Mouse (Mus musculus) olfactory bulb, adult 2 months (tissue): Measurements from ENCODE around the gene Nip7. TPM values are rescaled to one million over a fixed set of nuclear protein-coding genes. Genes with fewer than 3 reads are reported as not detected.
"Not testable (repeated sequence)": the region's sequence is repeated elsewhere in the genome, so short reads cannot be mapped to it uniquely, and the experiment has no call there.

Experiments used
- H3K27ac ChIP-seq: fragments of 200-500 bp; 2 replicates; pipeline ENCODE4 v1.5.1; 2012; ENCODE audit warnings: low read depth, low read length; ENCODE audit not compliant: insufficient read depth
- H3K4me1 ChIP-seq: fragments of 200-500 bp; 2 replicates; pipeline ENCODE4 v1.6.1; 2012; ENCODE audit warnings: low read length; ENCODE audit not compliant: control insufficient read depth, insufficient read depth
- H3K4me3 ChIP-seq: fragments of 200-500 bp; 2 replicates; pipeline ENCODE4 v1.5.1; 2012; ENCODE audit warnings: mild to moderate bottlenecking, low read depth, low read length, moderate library complexity; ENCODE audit not compliant: insufficient read depth
- CTCF ChIP-seq: fragments of 200-500 bp; IDR thresholded peaks from 2 replicates; pipeline ENCODE4 v1.5.1; 2012; ENCODE audit warnings: low read depth, mild to moderate bottlenecking, low read length, moderate library complexity; ENCODE audit not compliant: insufficient read depth
- POLR2A ChIP-seq: fragments of 200-500 bp; IDR thresholded peaks from 2 replicates; pipeline ENCODE4 v1.6.1; 2012; ENCODE audit warnings: mild to moderate bottlenecking, low read depth, low read length, moderate library complexity; ENCODE audit not compliant: insufficient read depth
- WGBS: fragments of 180-500 bp; shearing (Covaris S2); methylation state at CpG from one replicate; pipeline ENCODE4 v1.1.7; 2018; 5-methylcytosine and 5-hydroxymethylcytosine counted together
- polyA plus RNA-seq: library from polyadenylated mRNA; stranded (reverse); fragments of >200 nt; gene quantifications from 2 replicates; pipeline ENCODE4 v1.2.4, GENCODE M21; 2012; ENCODE audit warnings: low replicate concordance; ENCODE audit not compliant: missing spikeins, insufficient read depth, insufficient read length

The Nip7 gene
- polyA plus RNA-seq, 1 experiment, result not detected

- H3K27ac ChIP-seq, result no peak overlapping the region
- no peak overlapping the region for H3K4me3 ChIP-seq
- H3K4me1 ChIP-seq, result peaks cover 5% of the 10 kb centered on the region
- TF ChIP-seq CTCF (no peak), POLR2A (no peak)
- WGBS, result 86% methylated on average over 7 of the region's 7 CpGs
Measured at GRCm38 (mm10) chr8:107090531-107090930, 33.9 kb downstream of the Nip7 start.

- peak overlapping the region; percentile 64 for H3K4me3 ChIP-seq
- TF ChIP-seq POLR2A (no peak), CTCF (0 out of 2 replicates have a peak, but pooled peaks have one; percentile 18)
Measured at GRCm38 (mm10) chr8:107095717-107096365, 39.2 kb downstream of the Nip7 start.

GRCm38 (mm10) chr8:107096366-107097036 is 39.8 kb downstream of the Nip7 start, which contains the start of gene Terf2:
Terf2 (minus strand) TSS chr8:107096547.
- TF ChIP-seq POLR2A (peak; percentile 34; the same call in 1 of the 2 replicates), CTCF (no peak)
- peak within 1 kb of the TSS; percentile 64 for H3K4me3 ChIP-seq
- 4% methylated on average over 39 of the region's 39 CpGs for WGBS
- peak within 1 kb of the TSS; percentile 16 for H3K27ac ChIP-seq
- peaks cover 5% of the 10 kb centered on the region for H3K4me1 ChIP-seq

More at GRCm38 (mm10) chr8:107095717-107096365, 39.2 kb downstream of the Nip7 start:
- Histone ChIP-seq H3K27ac (peak overlapping the region; percentile 16), H3K4me1 (peaks cover 5% of the 10 kb centered on the region)
- WGBS, result 1% methylated on average over 53 of the region's 53 CpGs

GRCm38 (mm10) chr8:107100635-107101034 is 44.0 kb downstream of the Nip7 start:
- H3K4me3 ChIP-seq, result no peak overlapping the region
- H3K4me1 ChIP-seq, result no peaks in the 10 kb centered on the region
- no peak for TF ChIP-seq POLR2A
- no peak for TF ChIP-seq CTCF
- WGBS, result 78% methylated on average over 2 of the region's 2 CpGs
- H3K27ac ChIP-seq, result no peak overlapping the region

- Histone ChIP-seq H3K4me3 (no peak overlapping the region), H3K27ac (no peak overlapping the region), H3K4me1 (no peaks in the 10 kb centered on the region)
- TF ChIP-seq POLR2A, result no peak
- TF ChIP-seq CTCF, result peak; percentile 45; the same call in 1 of the 2 replicates
- WGBS, result 8% methylated on average over 4 of the region's 4 CpGs
Measured at GRCm38 (mm10) chr8:107104547-107104946, 47.9 kb downstream of the Nip7 start.

- not testable (repeated sequence) for H3K4me1 ChIP-seq, H3K27ac ChIP-seq, H3K4me3 ChIP-seq
- 95% methylated on average over 5 of the region's 5 CpGs for WGBS
Measured at GRCm38 (mm10) chr8:107108089-107108488, 51.4 kb downstream of the Nip7 start.

GRCm38 (mm10) chr8:107108978-107109720 is 52.5 kb downstream of the Nip7 start:
- no peak for TF ChIP-seq POLR2A
- no peak for TF ChIP-seq CTCF
- Histone ChIP-seq H3K4me1 (peaks cover 10% of the 10 kb centered on the region), H3K27ac (no peak overlapping the region), H3K4me3 (no peak overlapping the region)
- WGBS, result 75% methylated on average over 23 of the region's 23 CpGs

GRCm38 (mm10) chr8:107109816-107110435 is 53.2 kb downstream of the Nip7 start:
- Histone ChIP-seq H3K4me1 (peaks cover 16% of the 10 kb centered on the region), H3K4me3 (no peak overlapping the region), H3K27ac (no peak overlapping the region)
- TF ChIP-seq POLR2A, result no peak
- TF ChIP-seq CTCF, result no peak
- 83% methylated on average over 5 of the region's 5 CpGs for WGBS

Other genes starting within 250 kb of the Nip7 start
- not detected in 2 replicates for gene Has3, start 186.6 kb upstream of the Nip7 start, polyA plus RNA-seq
- gene Utp4, start 163.2 kb upstream of the Nip7 start, polyA plus RNA-seq, result not detected in 2 replicates
- not detected in 2 replicates for gene Sntb2, start 121.1 kb upstream of the Nip7 start, polyA plus RNA-seq
- gene Vps4a, start 25.7 kb upstream of the Nip7 start, polyA plus RNA-seq, result not detected in 2 replicates
- gene Pdf, start 8.3 kb upstream of the Nip7 start, polyA plus RNA-seq, result not detected in 2 replicates
- not detected in 2 replicates for gene Cog8, start 188 bp upstream of the Nip7 start, polyA plus RNA-seq
- not detected in 2 replicates for gene Tmed6, start 8.8 kb downstream of the Nip7 start, polyA plus RNA-seq
- not detected in 2 replicates for gene Terf2, start 39.7 kb downstream of the Nip7 start, polyA plus RNA-seq
- 106 TPM in 1 of 2 replicates, not detected in the other for gene Cyb5b, start 93.8 kb downstream of the Nip7 start, polyA plus RNA-seq
- gene Nfat5, start 236.6 kb downstream of the Nip7 start, polyA plus RNA-seq, result 64.6 and 239 TPM in 2 replicates